Mouse (Mus musculus) ES-Bruce4 (cell line): ENCODE measurements around the gene Slc16a6. TPM values are rescaled to one million over a fixed set of nuclear protein-coding genes. Genes with fewer than 3 reads are reported as not detected.

Experiments
- H3K27ac ChIP-seq: 2 replicates; pipeline ENCODE4 v1.5.1; 2012; ENCODE audit warnings: low read length, inconsistent platforms; ENCODE audit not compliant: insufficient read depth
- H3K27me3 ChIP-seq: 2 replicates; pipeline ENCODE4 v1.6.1; 2012; ENCODE audit warnings: mild to moderate bottlenecking, low read length, inconsistent platforms; ENCODE audit not compliant: control insufficient read depth, poor library complexity, insufficient read depth, severe bottlenecking
- H3K36me3 ChIP-seq: 2 replicates; pipeline ENCODE4 v1.6.1; 2012; ENCODE audit warnings: inconsistent platforms, mild to moderate bottlenecking, low read length, moderate library complexity; ENCODE audit not compliant: control insufficient read depth, poor library complexity, insufficient read depth, severe bottlenecking
- H3K4me1 ChIP-seq: one replicate; pipeline ENCODE4 v1.8.1; 2011; ENCODE audit warnings: low read length; ENCODE audit not compliant: control insufficient read depth, insufficient read depth
- H3K4me3 ChIP-seq: 2 replicates; pipeline ENCODE4 v1.5.1; 2011; ENCODE audit warnings: low read depth, mild to moderate bottlenecking, low read length
- H3K9ac ChIP-seq: 2 replicates; pipeline ENCODE4 v1.6.1; 2012; ENCODE audit warnings: low read depth, mild to moderate bottlenecking, inconsistent platforms; ENCODE audit not compliant: poor library complexity, severe bottlenecking
- H3K9me3 ChIP-seq: replicated peaks from 2 replicates; pipeline ENCODE4 v1.6.1; 2012; ENCODE audit warnings: mild to moderate bottlenecking, low read length, inconsistent platforms; ENCODE audit not compliant: control insufficient read depth, poor library complexity, insufficient read depth, severe bottlenecking
- CTCF ChIP-seq: IDR thresholded peaks from one replicate; pipeline ENCODE4 v1.8.1; 2011; ENCODE audit warnings: low read depth, low read length
- EP300 ChIP-seq: IDR thresholded peaks from 2 replicates; pipeline ENCODE4 v1.6.1; 2011; ENCODE audit warnings: low read depth, low read length; ENCODE audit not compliant: insufficient read depth
- POLR2A ChIP-seq: IDR thresholded peaks from one replicate; pipeline ENCODE4 v1.8.1; 2011; ENCODE audit warnings: low read length; ENCODE audit not compliant: insufficient read depth
- polyA plus RNA-seq: library from polyadenylated mRNA; stranded (reverse); fragments of >200 nt; gene quantifications from 2 replicates; pipeline ENCODE4 v1.2.4, GENCODE M21; 2011; ENCODE audit warnings: low read depth; ENCODE audit not compliant: missing spikeins, insufficient read depth, insufficient read length

Slc16a6 gene
- polyA plus RNA-seq, 1 experiment, result 14.7 TPM

GRCm38 (mm10) chr11:109479575-109480285 is 6.3 kb upstream of the Slc16a6 start:
- no peaks in the 10 kb centered on the region for H3K27me3 ChIP-seq
- TF ChIP-seq POLR2A (no peak), CTCF (no peak), EP300 (no peak)
- H3K4me3 ChIP-seq, result no peak overlapping the region
- no peaks in the 10 kb centered on the region for H3K4me1 ChIP-seq
- H3K36me3 ChIP-seq, result no peaks in the 10 kb centered on the region
- no peaks in the 10 kb centered on the region for H3K9me3 ChIP-seq
- H3K9ac ChIP-seq, result no peak overlapping the region
- H3K27ac ChIP-seq, result no peak overlapping the region

GRCm38 (mm10) chr11:109477606-109478380 is 4.4 kb upstream of the Slc16a6 start:
- Histone ChIP-seq H3K27me3 (no peaks in the 10 kb centered on the region), H3K27ac (no peak overlapping the region)

GRCm38 (mm10) chr11:109476653-109477052 is 3.3 kb upstream of the Slc16a6 start:
- Histone ChIP-seq H3K27me3 (no peaks in the 10 kb centered on the region), H3K36me3 (no peaks in the 10 kb centered on the region), H3K4me3 (no peak overlapping the region), H3K9ac (no peak overlapping the region), H3K27ac (no peak overlapping the region), H3K9me3 (no peaks in the 10 kb centered on the region), H3K4me1 (no peaks in the 10 kb centered on the region)
- TF ChIP-seq POLR2A, result no peak
- no peak for TF ChIP-seq CTCF
- no peak for TF ChIP-seq EP300

More at GRCm38 (mm10) chr11:109477606-109478380, 4.4 kb upstream of the Slc16a6 start:
- TF ChIP-seq POLR2A (no peak), EP300 (no peak), CTCF (no peak)
- Histone ChIP-seq H3K4me3 (no peak overlapping the region), H3K4me1 (no peaks in the 10 kb centered on the region), H3K9ac (no peak overlapping the region), H3K36me3 (no peaks in the 10 kb centered on the region), H3K9me3 (no peaks in the 10 kb centered on the region)

- TF ChIP-seq EP300 (0 out of 2 replicates have a peak, but pooled peaks have one; percentile 14), POLR2A (no peak)
- no peak overlapping the region for H3K9ac ChIP-seq
- H3K4me1 ChIP-seq, result no peaks in the 10 kb centered on the region
- no peaks in the 10 kb centered on the region for H3K36me3 ChIP-seq
- H3K27ac ChIP-seq, result peak overlapping the region; percentile 43
- H3K27me3 ChIP-seq, result no peaks in the 10 kb centered on the region
- no peak overlapping the region for H3K4me3 ChIP-seq
- H3K9me3 ChIP-seq, result no peaks in the 10 kb centered on the region
Observed at GRCm38 (mm10) chr11:109476241-109476640, 2.8 kb upstream of the Slc16a6 start.

GRCm38 (mm10) chr11:109475717-109476116 is 2.3 kb upstream of the Slc16a6 start:
- Histone ChIP-seq H3K27ac (peak overlapping the region; percentile 43; the same call in 1 of the 2 replicates), H3K9ac (no peak overlapping the region), H3K36me3 (no peaks in the 10 kb centered on the region), H3K4me1 (no peaks in the 10 kb centered on the region), H3K27me3 (no peaks in the 10 kb centered on the region), H3K9me3 (no peaks in the 10 kb centered on the region), H3K4me3 (no peak overlapping the region)
- TF ChIP-seq EP300 (no peak), POLR2A (no peak), CTCF (no peak)

GRCm38 (mm10) chr11:109474836-109475235 is 1.4 kb upstream of the Slc16a6 start:
- H3K27me3 ChIP-seq, result no peaks in the 10 kb centered on the region
- H3K36me3 ChIP-seq, result no peaks in the 10 kb centered on the region
- no peaks in the 10 kb centered on the region for H3K4me1 ChIP-seq
- no peak overlapping the region for H3K27ac ChIP-seq
- TF ChIP-seq POLR2A (no peak), CTCF (no peak), EP300 (peak; percentile 29; the same call in 1 of the 2 replicates)
- H3K9ac ChIP-seq, result peak overlapping the region; percentile 96; the same call in 1 of the 2 replicates
- no peak overlapping the region for H3K4me3 ChIP-seq
- H3K9me3 ChIP-seq, result no peaks in the 10 kb centered on the region
